Mouse (Mus musculus): ENCODE data around the gene Ogdh. TPM values are rescaled to one million over a fixed set of nuclear protein-coding genes. Genes with fewer than 3 reads are reported as not detected.
"Not testable (repeated sequence)": the region's sequence is repeated elsewhere in the genome, so short reads cannot be mapped to it uniquely, and the experiment has no call there.

The Ogdh gene
- polyA plus RNA-seq (2016; fragmentation: Nextera tagmentation; extraction: Ambion mirVana): 108 and 114 TPM in 2 replicates

- peak within 1 kb of the TSS; percentile 93 for H3K27ac ChIP-seq (replicated peaks)
- H3K36me3 ChIP-seq (replicated peaks): 0 out of 2 replicates have a peak, but pooled peaks cover under 1% of the 10 kb centered on the region
- peak within 1 kb of the TSS; percentile 86 for H3K4me3 ChIP-seq
- peak; percentile 98 for DNase-seq (ENCODE audit: low spot score)
- H3K27me3 ChIP-seq (replicated peaks; ENCODE audit: low read depth, poor library complexity, severe bottlenecking): peaks cover 10% of the 10 kb centered on the region; the same call in 1 of the 2 replicates
- WGBS: under 1% methylated on average over 77 of the region's 77 CpGs
- no peaks in the 10 kb centered on the region for H3K9me3 ChIP-seq
- peaks cover 14% of the 10 kb centered on the region for H3K4me1 ChIP-seq
Observed at GRCm38 (mm10) chr11:6291401-6292115, at the start of gene Ogdh. Gene Ogdh, plus strand, starts transcription at chr11:6291633.

GRCm38 (mm10) chr11:6244707-6245106 lies 46.7 kb upstream of the Ogdh start:
- Histone ChIP-seq H3K4me3 (no peak overlapping the region), H3K4me1 (no peaks in the 10 kb centered on the region), H3K9me3 (no peaks in the 10 kb centered on the region), H3K27ac (replicated peaks) (no peak overlapping the region), H3K27me3 (replicated peaks; ENCODE audit: low read depth, poor library complexity, severe bottlenecking) (no peaks in the 10 kb centered on the region), H3K36me3 (replicated peaks) (no peaks in the 10 kb centered on the region)
- WGBS: 55% methylated on average over 19 of the region's 19 CpGs
- DNase-seq (ENCODE audit: low spot score): no peak

DNA sequence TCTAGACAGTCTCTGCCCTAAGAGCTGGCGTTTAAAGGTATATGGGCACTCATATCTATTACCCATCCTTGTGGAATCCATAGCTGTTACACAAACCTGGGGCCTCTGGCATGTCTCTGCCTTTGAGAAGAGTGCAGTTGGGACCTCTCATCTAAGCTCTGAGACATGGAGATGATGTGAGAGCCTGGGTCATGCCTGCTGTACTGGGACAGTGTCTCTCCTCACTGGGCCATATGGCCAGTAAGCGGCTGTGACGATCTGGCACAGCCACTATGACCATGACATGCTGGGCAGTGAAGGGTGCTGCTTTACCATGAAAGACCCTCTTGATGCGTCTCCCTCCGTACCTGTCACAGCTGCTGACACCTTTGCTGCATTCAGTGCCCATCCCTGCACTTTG lies 39.2 kb upstream of the Ogdh start:
- H3K36me3 ChIP-seq (replicated peaks): peaks cover 8% of the 10 kb centered on the region
- no peak for DNase-seq (ENCODE audit: low spot score)
- H3K4me3 ChIP-seq: no peak overlapping the region
- H3K27ac ChIP-seq (replicated peaks): no peak overlapping the region
- H3K27me3 ChIP-seq (replicated peaks; ENCODE audit: low read depth, poor library complexity, severe bottlenecking): no peaks in the 10 kb centered on the region
- no peaks in the 10 kb centered on the region for H3K4me1 ChIP-seq
- H3K9me3 ChIP-seq: no peaks in the 10 kb centered on the region
- 87% methylated on average over 5 of the region's 5 CpGs for WGBS

- Histone ChIP-seq H3K27ac (replicated peaks) (no peak overlapping the region), H3K4me3 (no peak overlapping the region), H3K27me3 (replicated peaks; ENCODE audit: low read depth, poor library complexity, severe bottlenecking) (no peaks in the 10 kb centered on the region), H3K9me3 (no peaks in the 10 kb centered on the region), H3K4me1 (no peaks in the 10 kb centered on the region), H3K36me3 (replicated peaks) (peaks cover 14% of the 10 kb centered on the region)
- 92% methylated on average over 4 of the region's 4 CpGs for WGBS
- DNase-seq (ENCODE audit: low spot score): no peak
Observed at GRCm38 (mm10) chr11:6252824-6253223, 38.6 kb upstream of the Ogdh start.

- WGBS: 90% methylated on average over 2 of the region's 2 CpGs
- H3K9me3 ChIP-seq; H3K4me1 ChIP-seq; H3K27me3 ChIP-seq (replicated peaks; ENCODE audit: low read depth, poor library complexity, severe bottlenecking); H3K4me3 ChIP-seq; DNase-seq (ENCODE audit: low spot score); H3K27ac ChIP-seq (replicated peaks): not testable (repeated sequence)
- H3K36me3 ChIP-seq (replicated peaks): peaks cover 32% of the 10 kb centered on the region
Observed at GRCm38 (mm10) chr11:6254602-6255001, 36.8 kb upstream of the Ogdh start.

- Histone ChIP-seq H3K9me3 (no peaks in the 10 kb centered on the region), H3K36me3 (replicated peaks) (peaks cover 52% of the 10 kb centered on the region), H3K27me3 (replicated peaks; ENCODE audit: low read depth, poor library complexity, severe bottlenecking) (no peaks in the 10 kb centered on the region), H3K4me1 (no peaks in the 10 kb centered on the region), H3K4me3 (no peak overlapping the region), H3K27ac (replicated peaks) (no peak overlapping the region)
- no peak for DNase-seq (ENCODE audit: low spot score)
- 72% methylated on average over 6 of the region's 6 CpGs for WGBS
Observed at GRCm38 (mm10) chr11:6256490-6257072, 34.9 kb upstream of the Ogdh start.

DNA sequence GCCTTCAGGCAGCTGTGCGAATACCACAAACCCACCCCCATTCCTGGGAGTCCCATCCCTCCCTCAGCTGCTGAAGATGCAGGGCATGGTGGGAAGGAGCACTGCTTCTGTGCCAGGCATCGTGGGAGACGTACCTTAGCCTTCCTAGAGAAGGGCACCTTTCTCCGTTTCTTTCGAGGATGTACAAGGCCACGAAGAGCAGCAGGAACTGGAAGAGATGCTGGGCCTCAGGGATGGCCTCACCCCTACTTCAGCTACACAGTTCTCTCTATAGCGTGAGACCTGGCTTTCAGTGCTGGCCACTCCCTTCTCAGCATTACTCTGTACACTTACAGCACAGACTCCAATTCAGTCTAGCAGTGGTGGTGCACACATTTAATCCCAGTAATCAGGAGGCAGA lies 32.0 kb upstream of the Ogdh start:
- Histone ChIP-seq H3K4me1 (no peaks in the 10 kb centered on the region), H3K36me3 (replicated peaks) (peaks cover 80% of the 10 kb centered on the region), H3K9me3 (no peaks in the 10 kb centered on the region), H3K4me3 (no peak overlapping the region), H3K27me3 (replicated peaks; ENCODE audit: low read depth, poor library complexity, severe bottlenecking) (no peaks in the 10 kb centered on the region), H3K27ac (replicated peaks) (no peak overlapping the region)
- DNase-seq (ENCODE audit: low spot score): no peak
- 96% methylated on average over 7 of the region's 7 CpGs for whole genome bisulfite sequencing

DNA sequence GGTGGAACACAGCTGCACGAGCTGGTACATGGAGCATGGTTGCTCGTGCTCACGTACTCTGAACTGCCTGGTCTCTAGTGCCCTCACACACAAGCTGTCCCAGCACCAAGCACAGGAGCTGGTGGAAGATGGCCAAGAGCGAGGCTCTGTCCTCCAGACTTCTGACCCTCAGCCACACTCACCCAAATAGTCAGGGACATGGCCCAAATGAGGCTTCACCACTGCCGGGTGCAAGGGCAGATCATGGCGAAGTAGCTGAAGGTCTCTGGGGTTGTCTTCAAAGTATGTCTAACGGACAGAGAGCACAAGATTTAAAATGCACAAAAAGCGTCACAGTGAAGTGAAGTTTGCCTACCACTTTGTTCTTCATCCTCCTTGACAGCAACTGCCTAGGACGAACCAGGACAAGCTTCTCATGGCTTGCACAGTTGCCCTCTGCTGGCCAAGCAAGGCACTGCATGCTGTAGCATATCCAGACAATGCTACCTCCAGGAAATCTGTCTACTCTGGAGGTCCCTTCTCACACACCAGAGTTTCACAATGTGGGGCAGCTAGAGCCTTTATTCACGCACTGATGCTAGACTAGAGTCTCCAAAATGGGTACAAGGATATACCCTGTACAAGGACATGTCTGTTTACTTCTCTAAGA lies 29.9 kb upstream of the Ogdh start:
- H3K27me3 ChIP-seq (replicated peaks; ENCODE audit: low read depth, poor library complexity, severe bottlenecking): no peaks in the 10 kb centered on the region
- H3K9me3 ChIP-seq: no peaks in the 10 kb centered on the region
- peak; percentile 82 for DNase-seq (ENCODE audit: low spot score)
- peaks cover 4% of the 10 kb centered on the region for H3K4me1 ChIP-seq
- H3K4me3 ChIP-seq: no peak overlapping the region
- WGBS: 82% methylated on average over 10 of the region's 10 CpGs
- H3K27ac ChIP-seq (replicated peaks): no peak overlapping the region
- H3K36me3 ChIP-seq (replicated peaks): peaks cover 100% of the 10 kb centered on the region

GRCm38 (mm10) chr11:6266621-6267020 lies 24.8 kb upstream of the Ogdh start:
- peak overlapping the region; percentile 98 for H3K4me3 ChIP-seq
- no peaks in the 10 kb centered on the region for H3K9me3 ChIP-seq
- peaks cover 12% of the 10 kb centered on the region for H3K4me1 ChIP-seq
- DNase-seq (ENCODE audit: low spot score): no peak
- peaks cover 77% of the 10 kb centered on the region for H3K36me3 ChIP-seq (replicated peaks)
- no peaks in the 10 kb centered on the region for H3K27me3 ChIP-seq (replicated peaks; ENCODE audit: low read depth, poor library complexity, severe bottlenecking)
- WGBS: 73% methylated on average over 9 of the region's 9 CpGs
- H3K27ac ChIP-seq (replicated peaks): peak overlapping the region; percentile 84

- H3K4me1 ChIP-seq: peaks cover 15% of the 10 kb centered on the region
- peak; percentile 91 for DNase-seq (ENCODE audit: low spot score)
- 2% methylated on average over 50 of the region's 50 CpGs for WGBS
- no peaks in the 10 kb centered on the region for H3K9me3 ChIP-seq
- H3K27ac ChIP-seq (replicated peaks): peak within 1 kb of the TSS; percentile 84
- H3K4me3 ChIP-seq: peak within 1 kb of the TSS; percentile 98
- no peaks in the 10 kb centered on the region for H3K27me3 ChIP-seq (replicated peaks; ENCODE audit: low read depth, poor library complexity, severe bottlenecking)
- H3K36me3 ChIP-seq (replicated peaks): peaks cover 77% of the 10 kb centered on the region
Observed at GRCm38 (mm10) chr11:6267320-6268254, 23.8 kb upstream of the Ogdh start, which contains the start of gene Ddx56. Gene Ddx56, minus strand, starts transcription at chr11:6267772.

DNA sequence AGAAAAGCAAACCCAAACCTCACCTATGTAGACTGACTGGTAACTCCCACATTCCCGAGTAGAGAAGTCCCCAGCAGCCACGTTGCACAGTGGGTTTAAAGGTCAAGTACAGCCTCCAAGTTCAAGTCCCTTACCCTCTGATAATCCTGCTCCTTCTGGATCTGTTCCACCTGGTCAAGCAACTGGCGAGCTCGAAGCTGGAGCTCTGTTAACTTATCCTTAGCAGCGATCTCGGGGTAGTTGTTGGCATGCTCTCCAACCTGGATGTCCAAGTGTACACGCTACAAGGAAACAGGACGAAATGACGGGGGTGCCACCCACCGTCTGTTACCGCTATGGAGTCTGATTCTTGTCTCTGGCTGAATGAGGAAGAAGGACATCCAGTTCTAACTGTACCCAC lies 17.8 kb upstream of the Ogdh start:
- no peak for DNase-seq (ENCODE audit: low spot score)
- 73% methylated on average over 11 of the region's 11 CpGs for WGBS
- H3K27me3 ChIP-seq (replicated peaks; ENCODE audit: low read depth, poor library complexity, severe bottlenecking): no peaks in the 10 kb centered on the region
- no peaks in the 10 kb centered on the region for H3K9me3 ChIP-seq
- peaks cover 22% of the 10 kb centered on the region for H3K4me1 ChIP-seq
- peaks cover 43% of the 10 kb centered on the region for H3K36me3 ChIP-seq (replicated peaks)
- peak overlapping the region; percentile 71 for H3K4me3 ChIP-seq
- H3K27ac ChIP-seq (replicated peaks): peak overlapping the region; percentile 88

All from embryonic facial prominence, embryonic 10.5 days (tissue).